Mouse (Mus musculus): ENCODE data around the gene Exd1.
A peak's percentile ranks its signal among the peaks of the same experiment; 100 is the strongest.

Exd1 gene

GRCm38 (mm10) chr2:119547522-119548370, at the start of gene Exd1, which contains the start of gene Chp1:
Gene Exd1 (minus strand): TSS chr2:119547627.
Gene Chp1 (plus strand): TSS chr2:119547697.
- TF ChIP-seq NANOG (IDR thresholded peaks at IDR 0.05; ENCODE audit: borderline replicate concordance, low read length) (no peak), CTCF (conservative IDR thresholded peaks at IDR 0.05; ENCODE audit: low read length) (no peak), POU5F1 (IDR thresholded peaks at IDR 0.05; ENCODE audit: borderline replicate concordance, low read length) (no peak)
- no peaks in the 10 kb centered on the region for H3K9me3 ChIP-seq (ENCODE audit: low read length)

GRCm38 (mm10) chr2:119596781-119597330, 49.4 kb upstream of the Exd1 start:
- TF ChIP-seq NANOG (IDR thresholded peaks at IDR 0.05; ENCODE audit: borderline replicate concordance, low read length) (no peak), POU5F1 (IDR thresholded peaks at IDR 0.05; ENCODE audit: borderline replicate concordance, low read length) (no peak), CTCF (conservative IDR thresholded peaks at IDR 0.05; ENCODE audit: low read length) (no peak)

More at GRCm38 (mm10) chr2:119547522-119548370, at the start of gene Exd1, which contains the start of gene Chp1:
- Histone ChIP-seq H3K27me3 (ENCODE audit: insufficient read depth, low read length) (no peaks in the 10 kb centered on the region), H3K36me3 (ENCODE audit: insufficient read depth, low read length) (no peaks in the 10 kb centered on the region), H3K4me3 (replicated peaks; ENCODE audit: low read length) (peak within 1 kb of the TSS; percentile 89), H3K4me1 (replicated peaks; ENCODE audit: low read depth, low read length) (peaks cover 20% of the 10 kb centered on the region)

GRCm38 (mm10) chr2:119595308-119595707, 47.9 kb upstream of the Exd1 start:
- peaks cover 19% of the 10 kb centered on the region for H3K4me1 ChIP-seq (replicated peaks; ENCODE audit: low read depth, low read length)
- H3K36me3 ChIP-seq (ENCODE audit: insufficient read depth, low read length): peaks cover 43% of the 10 kb centered on the region
- H3K9me3 ChIP-seq (ENCODE audit: low read length): peaks cover 28% of the 10 kb centered on the region
- TF ChIP-seq NANOG (IDR thresholded peaks at IDR 0.05; ENCODE audit: borderline replicate concordance, low read length) (no peak), CTCF (conservative IDR thresholded peaks at IDR 0.05; ENCODE audit: low read length) (no peak), POU5F1 (IDR thresholded peaks at IDR 0.05; ENCODE audit: borderline replicate concordance, low read length) (no peak)
- peak overlapping the region; percentile 93 for H3K4me3 ChIP-seq (replicated peaks; ENCODE audit: low read length)
- H3K27me3 ChIP-seq (ENCODE audit: insufficient read depth, low read length): no peaks in the 10 kb centered on the region

More at GRCm38 (mm10) chr2:119596781-119597330, 49.4 kb upstream of the Exd1 start:
- Histone ChIP-seq H3K4me1 (replicated peaks; ENCODE audit: low read depth, low read length) (peaks cover 23% of the 10 kb centered on the region), H3K27me3 (ENCODE audit: insufficient read depth, low read length) (no peaks in the 10 kb centered on the region), H3K4me3 (replicated peaks; ENCODE audit: low read length) (no peak overlapping the region), H3K36me3 (ENCODE audit: insufficient read depth, low read length) (peaks cover 58% of the 10 kb centered on the region), H3K9me3 (ENCODE audit: low read length) (peaks cover 14% of the 10 kb centered on the region)

- Histone ChIP-seq H3K4me3 (replicated peaks; ENCODE audit: low read length) (peak overlapping the region; percentile 93), H3K9me3 (ENCODE audit: low read length) (peaks cover 38% of the 10 kb centered on the region), H3K4me1 (replicated peaks; ENCODE audit: low read depth, low read length) (peaks cover 19% of the 10 kb centered on the region), H3K36me3 (ENCODE audit: insufficient read depth, low read length) (peaks cover 34% of the 10 kb centered on the region), H3K27me3 (ENCODE audit: insufficient read depth, low read length) (no peaks in the 10 kb centered on the region)
- TF ChIP-seq CTCF (conservative IDR thresholded peaks at IDR 0.05; ENCODE audit: low read length): no peak
- no peak for TF ChIP-seq NANOG (IDR thresholded peaks at IDR 0.05; ENCODE audit: borderline replicate concordance, low read length)
- no peak for TF ChIP-seq POU5F1 (IDR thresholded peaks at IDR 0.05; ENCODE audit: borderline replicate concordance, low read length)
These were observed 46.9 kb upstream of the Exd1 start for GRCm38 (mm10) chr2:119594113-119594981.

- Histone ChIP-seq H3K4me3 (replicated peaks; ENCODE audit: low read length) (peak overlapping the region; percentile 93; the same call in 1 of the 2 replicates), H3K27me3 (ENCODE audit: insufficient read depth, low read length) (no peaks in the 10 kb centered on the region), H3K4me1 (replicated peaks; ENCODE audit: low read depth, low read length) (peaks cover 19% of the 10 kb centered on the region), H3K9me3 (ENCODE audit: low read length) (peaks cover 39% of the 10 kb centered on the region), H3K36me3 (ENCODE audit: insufficient read depth, low read length) (peaks cover 28% of the 10 kb centered on the region)
- TF ChIP-seq POU5F1 (IDR thresholded peaks at IDR 0.05; ENCODE audit: borderline replicate concordance, low read length) (no peak), NANOG (IDR thresholded peaks at IDR 0.05; ENCODE audit: borderline replicate concordance, low read length) (no peak), CTCF (conservative IDR thresholded peaks at IDR 0.05; ENCODE audit: low read length) (no peak)
These were observed 46.3 kb upstream of the Exd1 start for GRCm38 (mm10) chr2:119593765-119594112.

GRCm38 (mm10) chr2:119591247-119591646, 43.8 kb upstream of the Exd1 start:
- Histone ChIP-seq H3K4me1 (replicated peaks; ENCODE audit: low read depth, low read length) (peaks cover 11% of the 10 kb centered on the region), H3K4me3 (replicated peaks; ENCODE audit: low read length) (no peak overlapping the region), H3K27me3 (ENCODE audit: insufficient read depth, low read length) (no peaks in the 10 kb centered on the region), H3K36me3 (ENCODE audit: insufficient read depth, low read length) (peaks cover 17% of the 10 kb centered on the region), H3K9me3 (ENCODE audit: low read length) (peaks cover 64% of the 10 kb centered on the region)
- TF ChIP-seq NANOG (IDR thresholded peaks at IDR 0.05; ENCODE audit: borderline replicate concordance, low read length) (no peak), POU5F1 (IDR thresholded peaks at IDR 0.05; ENCODE audit: borderline replicate concordance, low read length) (no peak)

GRCm38 (mm10) chr2:119587383-119587782, 40.0 kb upstream of the Exd1 start:
- Histone ChIP-seq H3K9me3 (ENCODE audit: low read length) (peaks cover 75% of the 10 kb centered on the region), H3K4me1 (replicated peaks; ENCODE audit: low read depth, low read length) (no peaks in the 10 kb centered on the region), H3K4me3 (replicated peaks; ENCODE audit: low read length) (no peak overlapping the region), H3K27me3 (ENCODE audit: insufficient read depth, low read length) (no peaks in the 10 kb centered on the region), H3K36me3 (ENCODE audit: insufficient read depth, low read length) (peaks cover 28% of the 10 kb centered on the region)
- 0 out of 2 replicates have a peak, but pooled peaks have one; percentile 4 for TF ChIP-seq CTCF (conservative IDR thresholded peaks at IDR 0.05; ENCODE audit: low read length)
- TF ChIP-seq POU5F1 (IDR thresholded peaks at IDR 0.05; ENCODE audit: borderline replicate concordance, low read length): no peak

- H3K4me1 ChIP-seq (replicated peaks; ENCODE audit: low read depth, low read length): no peaks in the 10 kb centered on the region
- peaks cover 32% of the 10 kb centered on the region for H3K36me3 ChIP-seq (ENCODE audit: insufficient read depth, low read length)
- no peak overlapping the region for H3K4me3 ChIP-seq (replicated peaks; ENCODE audit: low read length)
- H3K9me3 ChIP-seq (ENCODE audit: low read length): peaks cover 45% of the 10 kb centered on the region
- H3K27me3 ChIP-seq (ENCODE audit: insufficient read depth, low read length): no peaks in the 10 kb centered on the region
- no peak for TF ChIP-seq CTCF (conservative IDR thresholded peaks at IDR 0.05; ENCODE audit: low read length)
- no peak for TF ChIP-seq POU5F1 (IDR thresholded peaks at IDR 0.05; ENCODE audit: borderline replicate concordance, low read length)
- no peak for TF ChIP-seq NANOG (IDR thresholded peaks at IDR 0.05; ENCODE audit: borderline replicate concordance, low read length)
These were observed 36.9 kb upstream of the Exd1 start for GRCm38 (mm10) chr2:119584282-119584681.
